Mouse (Mus musculus): Measurements from ENCODE around the gene Sec1. TPM values are rescaled to one million over a fixed set of nuclear protein-coding genes. Genes with fewer than 3 reads are reported as not detected.
"Not testable (repeated sequence)": the region's sequence is repeated elsewhere in the genome, so short reads cannot be mapped to it uniquely, and the experiment has no call there.

Sec1 gene
- polyA plus RNA-seq, 1 experiment: 3.7 TPM

DNA sequence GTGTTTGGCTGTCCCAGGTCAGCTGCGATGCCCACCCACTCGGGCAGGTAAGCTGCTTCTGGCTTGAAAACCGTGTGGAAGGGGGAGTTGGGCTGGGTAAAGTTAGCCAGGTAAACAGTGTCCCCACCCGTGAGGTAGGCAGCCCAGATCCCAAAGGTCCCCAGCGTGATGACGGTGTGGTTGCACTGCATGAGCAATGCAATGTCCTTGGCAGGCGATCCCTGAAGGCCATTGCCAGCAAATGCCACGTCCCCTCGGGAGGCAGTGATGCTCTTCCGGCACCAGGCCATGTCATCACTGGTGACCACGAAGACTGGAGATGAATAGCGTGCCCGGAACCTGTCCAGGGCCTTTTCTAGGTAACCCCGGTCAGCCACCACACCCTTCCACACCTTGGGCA is 15.7 kb downstream of the Sec1 start:
- Histone ChIP-seq H3K4me1 (ENCODE audit: control insufficient read depth, insufficient read depth, low read length) (peaks cover 24% of the 10 kb centered on the region), H3K4me3 (replicated peaks; ENCODE audit: extremely low read depth, low read depth, low read length) (no peak overlapping the region)
- TF ChIP-seq CTCF (IDR thresholded peaks at IDR 0.05; ENCODE audit: insufficient read depth, low read length): no peak
- no peak for TF ChIP-seq POLR2A (IDR thresholded peaks at IDR 0.05; ENCODE audit: borderline replicate concordance, extremely low read depth, low read depth, low read length)
- 94% methylated on average over 14 of the region's 14 CpGs for WGBS
- no peak for DNase-seq

DNA sequence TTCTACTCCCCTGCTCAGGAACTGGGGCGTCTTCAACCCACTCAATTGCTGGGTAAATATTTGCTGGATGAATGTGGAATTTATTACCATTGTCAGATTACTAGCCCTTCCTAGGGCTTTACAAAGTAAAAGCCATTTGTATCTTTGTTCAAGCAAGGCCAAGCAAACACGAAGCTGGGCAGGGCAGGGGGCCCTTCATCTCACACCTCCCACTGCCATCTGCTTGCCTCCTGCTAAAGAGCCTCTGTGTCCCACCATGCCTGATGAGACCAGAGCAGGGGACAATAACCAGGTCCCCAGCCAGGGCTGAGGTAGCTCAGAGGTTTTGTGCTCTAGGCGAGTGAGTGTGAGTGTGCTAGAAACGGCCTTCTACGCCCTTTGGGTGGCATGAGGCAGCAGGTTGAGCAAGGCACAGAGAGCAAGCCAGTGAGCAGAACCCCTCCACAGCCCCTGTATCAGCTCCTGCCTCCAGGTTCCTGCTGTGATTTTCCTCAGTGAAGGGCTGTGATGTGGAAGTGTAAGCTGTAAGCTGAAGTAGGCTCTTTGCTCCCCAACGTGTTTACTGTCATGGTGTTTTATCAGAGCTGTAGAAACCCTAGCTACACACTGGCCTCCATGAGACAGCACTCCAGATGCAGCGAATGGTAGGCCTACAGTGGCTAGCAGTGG is 16.4 kb downstream of the Sec1 start:
- Histone ChIP-seq H3K4me1 (ENCODE audit: control insufficient read depth, insufficient read depth, low read length) (peaks cover 24% of the 10 kb centered on the region), H3K4me3 (replicated peaks; ENCODE audit: extremely low read depth, low read depth, low read length) (no peak overlapping the region)
- no peak for DNase-seq
- TF ChIP-seq POLR2A (IDR thresholded peaks at IDR 0.05; ENCODE audit: borderline replicate concordance, extremely low read depth, low read depth, low read length): no peak
- TF ChIP-seq CTCF (IDR thresholded peaks at IDR 0.05; ENCODE audit: insufficient read depth, low read length): no peak
- WGBS: 66% methylated on average over 7 of the region's 7 CpGs

DNA sequence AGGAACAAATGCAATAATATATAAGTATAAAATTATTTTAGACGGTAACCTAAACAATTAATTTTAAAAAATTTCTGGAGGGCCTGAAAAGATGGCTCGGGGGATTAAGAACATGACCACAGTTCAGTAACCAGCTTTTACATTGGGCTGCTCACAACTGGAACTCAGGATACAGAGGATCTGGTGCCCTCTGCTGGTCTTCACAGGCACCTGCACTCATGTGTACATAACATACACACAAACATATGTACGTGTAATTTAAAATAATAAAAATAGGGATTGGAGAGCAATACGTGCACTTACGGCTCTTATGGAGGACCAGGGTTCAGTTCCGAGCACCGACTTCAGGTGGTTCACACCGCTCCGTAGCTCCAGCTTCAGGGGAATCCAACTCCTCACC is 25.3 kb downstream of the Sec1 start:
- Histone ChIP-seq H3K4me3 (replicated peaks; ENCODE audit: extremely low read depth, low read depth, low read length) (no peak overlapping the region), H3K4me1 (ENCODE audit: control insufficient read depth, insufficient read depth, low read length) (no peaks in the 10 kb centered on the region)
- no peak for TF ChIP-seq POLR2A (IDR thresholded peaks at IDR 0.05; ENCODE audit: borderline replicate concordance, extremely low read depth, low read depth, low read length)
- peak; percentile 12; the same call in 1 of the 2 replicates for TF ChIP-seq CTCF (IDR thresholded peaks at IDR 0.05; ENCODE audit: insufficient read depth, low read length)
- DNase-seq: no peak
- 95% methylated on average over 9 of the region's 9 CpGs for WGBS

DNA sequence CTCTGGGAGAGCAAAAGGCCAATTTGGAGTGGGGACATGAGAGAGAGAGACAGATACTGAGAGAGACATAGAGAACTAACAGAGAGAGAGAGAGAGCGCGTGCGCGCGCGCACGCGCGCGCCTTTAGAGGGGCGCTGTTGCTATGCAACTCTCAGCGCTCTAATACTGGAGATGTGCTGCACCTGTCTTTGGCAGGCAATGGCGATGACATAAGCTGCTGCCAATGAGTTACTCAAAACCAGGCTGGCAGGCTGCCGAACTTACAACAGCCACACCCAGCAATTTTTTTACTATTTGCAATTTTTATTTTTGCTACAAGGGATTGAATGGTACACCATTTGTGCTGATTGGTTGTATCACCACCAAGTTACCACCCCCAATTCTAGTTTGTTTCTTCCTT is 26.4 kb downstream of the Sec1 start:
- no peak for DNase-seq
- WGBS: 68% methylated on average over 14 of the region's 14 CpGs
- no peak overlapping the region for H3K4me3 ChIP-seq (replicated peaks; ENCODE audit: extremely low read depth, low read depth, low read length)
- H3K4me1 ChIP-seq (ENCODE audit: control insufficient read depth, insufficient read depth, low read length): no peaks in the 10 kb centered on the region
- TF ChIP-seq CTCF (IDR thresholded peaks at IDR 0.05; ENCODE audit: insufficient read depth, low read length) (no peak), POLR2A (IDR thresholded peaks at IDR 0.05; ENCODE audit: borderline replicate concordance, extremely low read depth, low read depth, low read length) (no peak)

DNA sequence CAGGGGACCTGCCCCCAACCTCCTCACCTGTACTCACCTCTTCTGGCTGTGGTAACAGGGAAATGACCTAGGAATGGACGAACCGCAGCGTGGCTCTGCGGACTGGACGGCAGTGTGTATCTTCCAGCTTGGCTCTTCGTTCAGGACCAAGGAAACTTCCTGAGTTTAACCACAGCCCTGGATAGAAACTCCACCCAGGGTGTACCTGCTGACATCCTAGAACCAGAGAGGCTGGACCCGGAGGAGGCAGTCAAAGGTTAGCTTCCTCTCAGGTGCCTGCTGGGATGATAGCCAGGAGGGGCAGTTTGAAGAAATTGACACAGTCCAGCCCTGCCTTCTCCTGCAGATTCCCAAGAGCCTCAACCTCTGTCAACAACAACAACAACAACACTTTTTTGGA is 28.0 kb downstream of the Sec1 start, which contains the start of gene Fut2:
Fut2 (minus strand) TSS at position 234 of the 400 bp plus-strand sequence.
- Histone ChIP-seq H3K4me3 (replicated peaks; ENCODE audit: extremely low read depth, low read depth, low read length) (no peak within 1 kb of the TSS), H3K4me1 (ENCODE audit: control insufficient read depth, insufficient read depth, low read length) (no peaks in the 10 kb centered on the region)
- TF ChIP-seq POLR2A (IDR thresholded peaks at IDR 0.05; ENCODE audit: borderline replicate concordance, extremely low read depth, low read depth, low read length) (no peak), CTCF (IDR thresholded peaks at IDR 0.05; ENCODE audit: insufficient read depth, low read length) (no peak)
- no peak for DNase-seq
- WGBS: 69% methylated on average over 7 of the region's 7 CpGs

DNA sequence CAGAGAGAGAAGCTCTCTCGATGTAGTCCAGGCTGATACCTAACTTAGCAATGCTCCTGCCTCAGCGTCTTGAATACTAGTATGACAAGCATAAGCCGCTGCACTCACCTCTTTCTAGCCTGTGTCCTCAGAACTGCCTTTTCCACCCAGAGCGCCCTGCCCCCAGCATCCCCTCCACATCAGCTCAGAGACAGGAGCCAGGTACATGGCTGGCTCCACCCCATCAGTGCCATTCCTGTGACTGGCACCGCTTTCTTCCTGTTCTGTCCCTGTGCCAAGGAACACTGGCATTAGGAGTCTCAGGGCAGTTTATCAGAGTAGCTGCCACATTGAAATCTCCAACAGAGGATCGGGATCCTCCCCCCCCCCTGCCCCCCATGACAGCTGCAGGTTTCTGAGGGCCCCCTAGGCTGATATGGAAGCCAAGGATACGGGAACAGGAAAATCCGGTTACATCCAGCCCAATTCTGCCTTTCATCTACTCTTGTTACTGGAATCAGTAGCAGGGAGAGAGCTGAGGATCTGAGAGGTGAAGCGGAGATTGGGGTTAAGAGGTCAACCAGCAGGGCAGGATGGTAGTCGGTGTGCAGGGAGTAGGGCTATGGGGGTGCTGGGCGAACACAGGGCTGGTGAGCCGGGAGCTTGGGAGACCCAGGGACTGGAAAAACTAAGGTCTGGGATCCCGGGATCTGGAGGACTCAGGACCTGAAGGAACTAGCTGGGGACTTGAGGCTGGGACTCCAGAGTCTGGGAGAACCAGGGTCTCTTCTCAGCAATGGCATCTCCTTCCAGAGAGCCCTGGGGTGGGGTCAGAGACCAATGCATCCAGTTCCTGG is 28.7 kb downstream of the Sec1 start:
- H3K4me1 ChIP-seq (ENCODE audit: control insufficient read depth, insufficient read depth, low read length): no peaks in the 10 kb centered on the region
- TF ChIP-seq POLR2A (IDR thresholded peaks at IDR 0.05; ENCODE audit: borderline replicate concordance, extremely low read depth, low read depth, low read length) (no peak), CTCF (IDR thresholded peaks at IDR 0.05; ENCODE audit: insufficient read depth, low read length) (no peak)
- no peak overlapping the region for H3K4me3 ChIP-seq (replicated peaks; ENCODE audit: extremely low read depth, low read depth, low read length)
- DNase-seq: no peak
- 39% methylated on average over 13 of the region's 13 CpGs for WGBS

DNA sequence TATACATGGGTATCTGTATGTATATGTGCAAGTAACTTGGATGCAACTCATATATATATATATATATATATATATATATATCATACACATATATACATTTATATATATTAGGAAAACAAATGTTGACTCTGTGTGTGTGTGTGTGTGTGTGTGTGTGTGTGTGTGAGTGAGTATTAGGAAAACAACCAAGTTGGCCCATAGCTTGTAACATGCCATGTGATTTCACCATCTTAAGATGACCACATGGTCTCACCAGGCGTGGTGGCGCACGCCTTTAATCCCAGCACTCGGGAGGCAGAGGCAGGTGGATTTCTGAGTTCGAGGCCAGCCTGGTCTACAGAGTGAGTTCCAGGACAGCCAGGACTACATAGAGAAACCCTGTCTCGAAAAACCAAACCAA is 32.5 kb downstream of the Sec1 start:
- H3K4me1 ChIP-seq (ENCODE audit: control insufficient read depth, insufficient read depth, low read length); H3K4me3 ChIP-seq (replicated peaks; ENCODE audit: extremely low read depth, low read depth, low read length); DNase-seq: not testable (repeated sequence)
- 93% methylated on average over 6 of the region's 6 CpGs for WGBS

DNA sequence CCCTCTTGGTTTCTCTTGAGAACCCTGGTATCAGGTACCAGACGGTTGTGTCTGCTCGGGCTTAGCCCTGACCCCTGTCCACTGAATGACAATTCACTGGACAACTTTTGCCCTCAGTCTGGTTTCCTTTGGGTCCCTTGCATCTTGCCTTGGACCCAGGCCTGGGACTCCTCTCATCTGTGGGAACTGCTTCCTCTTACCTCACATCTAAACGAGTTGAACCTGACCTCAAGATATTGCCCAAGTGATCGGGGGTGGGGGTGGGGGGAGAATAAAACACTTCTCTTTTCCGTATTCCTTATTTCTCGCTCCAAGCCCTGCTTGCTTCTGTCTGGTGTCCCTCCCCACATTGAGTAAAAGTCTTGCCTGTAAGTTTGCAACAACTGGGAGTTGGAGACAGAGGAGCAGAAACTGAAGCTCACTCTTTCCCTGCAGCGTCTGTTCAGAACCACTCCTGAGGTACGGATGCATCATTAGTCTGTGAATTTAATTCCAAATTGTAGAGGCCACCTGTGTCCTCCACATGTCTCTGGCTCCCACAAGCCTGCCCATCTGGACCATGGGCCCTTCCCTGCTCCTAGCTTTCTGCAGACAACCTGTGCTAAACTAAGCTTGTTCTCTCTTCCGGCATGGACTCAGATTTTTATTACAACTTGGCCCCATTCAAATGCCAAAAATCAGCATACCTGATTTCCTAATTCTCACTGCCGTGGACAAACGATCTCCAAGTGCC is 33.3 kb downstream of the Sec1 start:
- Histone ChIP-seq H3K4me1 (ENCODE audit: control insufficient read depth, insufficient read depth, low read length) (no peaks in the 10 kb centered on the region), H3K4me3 (replicated peaks; ENCODE audit: extremely low read depth, low read depth, low read length) (no peak overlapping the region)
- WGBS: 70% methylated on average over 11 of the region's 11 CpGs
- TF ChIP-seq POLR2A (IDR thresholded peaks at IDR 0.05; ENCODE audit: borderline replicate concordance, extremely low read depth, low read depth, low read length) (no peak), CTCF (IDR thresholded peaks at IDR 0.05; ENCODE audit: insufficient read depth, low read length) (no peak)
- no peak for DNase-seq

DNA sequence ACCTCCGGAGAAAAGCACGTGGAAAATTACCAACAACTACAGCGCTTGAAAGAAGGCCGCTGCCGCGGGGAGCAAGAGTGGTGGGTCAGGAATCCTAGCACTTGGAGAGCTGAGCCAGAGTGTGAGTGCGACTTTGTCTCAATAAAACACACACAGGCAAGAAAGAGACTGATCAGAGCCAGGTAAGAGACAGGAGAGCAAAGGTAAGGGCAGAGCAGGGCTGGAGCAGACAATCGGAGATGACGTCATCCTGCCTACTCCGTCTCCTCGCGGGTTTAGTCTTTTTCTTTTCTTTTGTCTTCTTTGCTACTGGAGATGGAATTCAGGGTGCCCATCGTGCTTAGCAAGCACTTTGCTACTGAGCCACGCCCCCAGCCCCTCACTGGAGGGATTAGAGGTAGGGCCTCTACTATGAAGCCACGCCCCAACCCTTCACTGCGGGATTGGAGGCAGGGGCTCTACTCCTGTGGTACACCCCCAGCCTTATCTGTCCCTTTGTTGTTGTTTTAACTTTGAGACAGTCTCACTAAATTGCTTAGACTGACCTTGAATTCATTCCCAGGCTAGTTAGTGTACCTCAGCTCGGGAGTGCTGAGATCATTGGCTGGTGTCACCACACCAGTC is 39.7 kb downstream of the Sec1 start:
- DNase-seq: no peak
- Histone ChIP-seq H3K4me3 (replicated peaks; ENCODE audit: extremely low read depth, low read depth, low read length) (no peak overlapping the region), H3K4me1 (ENCODE audit: control insufficient read depth, insufficient read depth, low read length) (no peaks in the 10 kb centered on the region)
- 30% methylated on average over 17 of the region's 17 CpGs for WGBS
- TF ChIP-seq POLR2A (IDR thresholded peaks at IDR 0.05; ENCODE audit: borderline replicate concordance, extremely low read depth, low read depth, low read length) (no peak), CTCF (IDR thresholded peaks at IDR 0.05; ENCODE audit: insufficient read depth, low read length) (no peak)

DNA sequence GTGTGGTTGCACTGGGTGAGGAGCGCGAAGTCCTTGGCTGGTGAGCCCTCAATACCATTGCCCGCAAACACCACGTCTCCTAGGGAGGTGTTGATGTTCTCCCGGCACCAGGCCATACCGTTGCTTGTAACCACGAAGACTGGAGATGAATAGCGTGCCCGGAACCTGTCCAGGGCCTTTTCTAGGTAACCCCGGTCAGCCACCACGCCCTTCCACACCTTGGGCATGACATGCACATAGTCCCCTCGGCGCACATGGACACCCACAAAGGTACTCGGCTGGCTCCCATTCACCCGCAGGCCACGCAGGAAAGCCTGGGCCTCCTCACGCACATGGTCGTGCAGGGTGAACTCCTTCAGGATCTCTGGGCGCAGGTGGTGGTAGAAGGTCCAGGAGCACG is 43.7 kb downstream of the Sec1 start:
- not testable (repeated sequence) for H3K4me1 ChIP-seq (ENCODE audit: control insufficient read depth, insufficient read depth, low read length); H3K4me3 ChIP-seq (replicated peaks; ENCODE audit: extremely low read depth, low read depth, low read length); DNase-seq
- 92% methylated on average over 20 of the region's 20 CpGs for WGBS

Data from lung, adult 2 months (tissue).